Mouse (Mus musculus) hindbrain, embryonic 16.5 days (tissue): ENCODE measurements at regions not wholly inside any gene's neighbourhood (a gene's known extent, or its start where the extent isn't known, plus 50 kb on each side); places are given as distances from the start of the nearest gene placed in this dataset.

Source experiments
- ATAC-seq: fragments of 200-750 bp; cut with Nextera tagmentation; 2 replicates; pipeline ENCODE4 v1.8.0; 2017; ENCODE audit warnings: moderate TSS enrichment, moderate library complexity
- H3K27ac ChIP-seq: fragments of 300-500 bp; sonication (generic); 2 replicates; pipeline ENCODE4 v1.5.1; 2014; ENCODE audit warnings: low read depth, mild to moderate bottlenecking, control low read depth, low read length, moderate library complexity
- H3K27me3 ChIP-seq: fragments of 300-500 bp; sonication (generic); replicated peaks from 2 replicates; pipeline ENCODE4 v1.6.1; 2014; ENCODE audit warnings: low read length; ENCODE audit not compliant: control insufficient read depth, insufficient read depth
- H3K36me3 ChIP-seq: fragments of 300-500 bp; sonication (generic); 2 replicates; pipeline ENCODE4 v1.6.1; 2014; ENCODE audit warnings: mild to moderate bottlenecking, low read length, moderate library complexity, mixed read lengths; ENCODE audit not compliant: control insufficient read depth, insufficient read depth
- H3K4me1 ChIP-seq: fragments of 300-500 bp; sonication (generic); 2 replicates; pipeline ENCODE4 v1.6.1; 2014; ENCODE audit warnings: low read depth, low read length; ENCODE audit not compliant: control insufficient read depth, insufficient read depth
- H3K4me2 ChIP-seq: fragments of 300-500 bp; sonication (generic); 2 replicates; pipeline ENCODE4 v1.6.1; 2014; ENCODE audit warnings: mild to moderate bottlenecking, low read length, control low read depth, moderate library complexity
- H3K4me3 ChIP-seq: fragments of 300-500 bp; sonication (generic); 2 replicates; pipeline ENCODE4 v1.5.1; 2014; ENCODE audit warnings: mild to moderate bottlenecking, low read length, control low read depth, moderate library complexity
- H3K9ac ChIP-seq: fragments of 300-500 bp; sonication (generic); 2 replicates; pipeline ENCODE4 v1.6.1; 2014; ENCODE audit warnings: low read depth, mild to moderate bottlenecking, control low read depth, low read length, moderate library complexity
- H3K9me3 ChIP-seq: fragments of 300-500 bp; sonication (generic); 2 replicates; pipeline ENCODE4 v1.6.1; 2014; ENCODE audit warnings: mild to moderate bottlenecking, low read length, moderate library complexity; ENCODE audit not compliant: control insufficient read depth
- WGBS: fragments of 180-500 bp; shearing (Covaris S2); extraction: QIAGEN DNeasy Blood & Tissue Kit; methylation state at CpG from one replicate; pipeline ENCODE4 v1.1.7; 2014; 5-methylcytosine and 5-hydroxymethylcytosine counted together

GRCm38 (mm10) chr9:17189552-17189951 lies 688.5 kb upstream of the Fat3 start:
- WGBS = 91% methylated on average over 2 of the region's 2 CpGs
- H3K27ac ChIP-seq = no peak overlapping the region
- no peak overlapping the region for H3K9ac ChIP-seq
- no peak for ATAC-seq
- no peaks in the 10 kb centered on the region for H3K9me3 ChIP-seq
- no peak overlapping the region for H3K4me3 ChIP-seq
- H3K4me1 ChIP-seq = no peaks in the 10 kb centered on the region
- H3K4me2 ChIP-seq = no peak overlapping the region
- no peaks in the 10 kb centered on the region for H3K36me3 ChIP-seq
- no peaks in the 10 kb centered on the region for H3K27me3 ChIP-seq

GRCm38 (mm10) chr9:17168193-17168592 lies 667.1 kb upstream of the Fat3 start:
- Histone ChIP-seq H3K27ac (no peak overlapping the region), H3K4me1 (no peaks in the 10 kb centered on the region), H3K4me2 (no peak overlapping the region), H3K9me3 (no peaks in the 10 kb centered on the region), H3K4me3 (no peak overlapping the region), H3K9ac (no peak overlapping the region), H3K27me3 (no peaks in the 10 kb centered on the region), H3K36me3 (no peaks in the 10 kb centered on the region)
- 49% methylated on average over 1 of the region's 1 CpGs for WGBS
- no peak for ATAC-seq

- WGBS = 91% methylated on average over 1 of the region's 1 CpGs
- H3K4me1 ChIP-seq = no peaks in the 10 kb centered on the region
- H3K4me3 ChIP-seq = no peak overlapping the region
- no peaks in the 10 kb centered on the region for H3K36me3 ChIP-seq
- no peak for ATAC-seq
- H3K4me2 ChIP-seq = no peak overlapping the region
- H3K27me3 ChIP-seq = no peaks in the 10 kb centered on the region
- no peak overlapping the region for H3K27ac ChIP-seq
- no peak overlapping the region for H3K9ac ChIP-seq
- H3K9me3 ChIP-seq = no peaks in the 10 kb centered on the region
These were observed 665.2 kb upstream of the Fat3 start for GRCm38 (mm10) chr9:17166331-17166730.

GRCm38 (mm10) chr9:17158481-17159366 lies 657.6 kb upstream of the Fat3 start:
- Histone ChIP-seq H3K9me3 (no peaks in the 10 kb centered on the region), H3K27ac (no peak overlapping the region)
- 81% methylated on average over 5 of the region's 5 CpGs for WGBS

GRCm38 (mm10) chr9:17152369-17152768 lies 651.3 kb upstream of the Fat3 start:
- Histone ChIP-seq H3K27ac (no peak overlapping the region), H3K9ac (no peak overlapping the region), H3K36me3 (no peaks in the 10 kb centered on the region), H3K27me3 (no peaks in the 10 kb centered on the region), H3K9me3 (no peaks in the 10 kb centered on the region), H3K4me1 (no peaks in the 10 kb centered on the region), H3K4me2 (no peak overlapping the region), H3K4me3 (no peak overlapping the region)
- 59% methylated on average over 1 of the region's 1 CpGs for WGBS
- ATAC-seq = no peak

More at GRCm38 (mm10) chr9:17158481-17159366, 657.6 kb upstream of the Fat3 start:
- H3K36me3 ChIP-seq = no peaks in the 10 kb centered on the region
- no peak for ATAC-seq
- no peak overlapping the region for H3K4me3 ChIP-seq
- no peaks in the 10 kb centered on the region for H3K27me3 ChIP-seq
- H3K4me1 ChIP-seq = no peaks in the 10 kb centered on the region
- no peak overlapping the region for H3K9ac ChIP-seq
- H3K4me2 ChIP-seq = no peak overlapping the region

- H3K9me3 ChIP-seq = no peaks in the 10 kb centered on the region
- no peaks in the 10 kb centered on the region for H3K27me3 ChIP-seq
- ATAC-seq = no peak
- no peak overlapping the region for H3K4me3 ChIP-seq
- no peak overlapping the region for H3K4me2 ChIP-seq
- H3K4me1 ChIP-seq = no peaks in the 10 kb centered on the region
- no peak overlapping the region for H3K27ac ChIP-seq
- no peak overlapping the region for H3K9ac ChIP-seq
- 59% methylated on average over 2 of the region's 2 CpGs for WGBS
- H3K36me3 ChIP-seq = no peaks in the 10 kb centered on the region
These were observed 648.3 kb upstream of the Fat3 start for GRCm38 (mm10) chr9:17149424-17149823.
